Mouse (Mus musculus): ENCODE results near the gene Wscd2. TPM values are rescaled to one million over a fixed set of nuclear protein-coding genes. Genes with fewer than 3 reads are reported as not detected.

Gene Wscd2
- polyA plus RNA-seq, 1 experiment from 2014 or later = 7.0 TPM

GRCm38 (mm10) chr5:113542885-113543476 lies 52.8 kb downstream of the Wscd2 start:
- no peak overlapping the region for H3K4me3 ChIP-seq (replicated peaks)
- no peaks in the 10 kb centered on the region for H3K36me3 ChIP-seq
- no peak for ATAC-seq
- no peak overlapping the region for H3K27ac ChIP-seq
- no peak overlapping the region for H3K4me2 ChIP-seq (replicated peaks)
- H3K9me3 ChIP-seq = no peaks in the 10 kb centered on the region
- 29% methylated on average over 10 of the region's 10 CpGs for WGBS
- no peak overlapping the region for H3K9ac ChIP-seq
- H3K4me1 ChIP-seq (replicated peaks) = no peaks in the 10 kb centered on the region
- no peaks in the 10 kb centered on the region for H3K27me3 ChIP-seq (replicated peaks)

GRCm38 (mm10) chr5:113547949-113548700 lies 58.0 kb downstream of the Wscd2 start:
- ATAC-seq = no peak
- no peak overlapping the region for H3K9ac ChIP-seq
- no peak overlapping the region for H3K4me2 ChIP-seq (replicated peaks)
- H3K4me3 ChIP-seq (replicated peaks) = no peak overlapping the region
- no peak overlapping the region for H3K27ac ChIP-seq
- no peaks in the 10 kb centered on the region for H3K36me3 ChIP-seq
- H3K4me1 ChIP-seq (replicated peaks) = no peaks in the 10 kb centered on the region
- H3K9me3 ChIP-seq = no peaks in the 10 kb centered on the region
- H3K27me3 ChIP-seq (replicated peaks) = peaks cover 12% of the 10 kb centered on the region; the same call in 1 of the 2 replicates
- 53% methylated on average over 14 of the region's 14 CpGs for WGBS

- ATAC-seq = no peak
- no peaks in the 10 kb centered on the region for H3K9me3 ChIP-seq
- no peak overlapping the region for H3K4me2 ChIP-seq (replicated peaks)
- peaks cover 12% of the 10 kb centered on the region; the same call in 1 of the 2 replicates for H3K27me3 ChIP-seq (replicated peaks)
- H3K4me1 ChIP-seq (replicated peaks) = no peaks in the 10 kb centered on the region
- WGBS = 57% methylated on average over 8 of the region's 8 CpGs
- no peaks in the 10 kb centered on the region for H3K36me3 ChIP-seq
- no peak overlapping the region for H3K4me3 ChIP-seq (replicated peaks)
- H3K27ac ChIP-seq = no peak overlapping the region
- no peak overlapping the region for H3K9ac ChIP-seq
Observed at GRCm38 (mm10) chr5:113550249-113550648, 60.1 kb downstream of the Wscd2 start.

- Histone ChIP-seq H3K4me2 (replicated peaks) (no peak overlapping the region), H3K27ac (no peak overlapping the region), H3K4me3 (replicated peaks) (no peak overlapping the region), H3K4me1 (replicated peaks) (no peaks in the 10 kb centered on the region), H3K9ac (no peak overlapping the region), H3K9me3 (no peaks in the 10 kb centered on the region), H3K27me3 (replicated peaks) (peaks cover 12% of the 10 kb centered on the region; the same call in 1 of the 2 replicates), H3K36me3 (no peaks in the 10 kb centered on the region)
- no peak for ATAC-seq
- 26% methylated on average over 19 of the region's 19 CpGs for WGBS
Observed at GRCm38 (mm10) chr5:113550759-113551158, 60.6 kb downstream of the Wscd2 start.

GRCm38 (mm10) chr5:113553402-113553897 lies 63.3 kb downstream of the Wscd2 start:
- no peaks in the 10 kb centered on the region for H3K36me3 ChIP-seq
- no peaks in the 10 kb centered on the region for H3K9me3 ChIP-seq
- no peaks in the 10 kb centered on the region for H3K4me1 ChIP-seq (replicated peaks)
- H3K4me3 ChIP-seq (replicated peaks) = no peak overlapping the region
- H3K27ac ChIP-seq = no peak overlapping the region
- ATAC-seq = no peak
- H3K27me3 ChIP-seq (replicated peaks) = peaks cover 12% of the 10 kb centered on the region; the same call in 1 of the 2 replicates
- no peak overlapping the region for H3K9ac ChIP-seq
- WGBS = 8% methylated on average over 9 of the region's 9 CpGs
- no peak overlapping the region for H3K4me2 ChIP-seq (replicated peaks)

GRCm38 (mm10) chr5:113554095-113554494 lies 64.0 kb downstream of the Wscd2 start:
- Histone ChIP-seq H3K4me2 (replicated peaks) (no peak overlapping the region), H3K4me1 (replicated peaks) (no peaks in the 10 kb centered on the region), H3K4me3 (replicated peaks) (no peak overlapping the region), H3K36me3 (no peaks in the 10 kb centered on the region), H3K27ac (no peak overlapping the region), H3K27me3 (replicated peaks) (peaks cover 12% of the 10 kb centered on the region; the same call in 1 of the 2 replicates), H3K9ac (no peak overlapping the region), H3K9me3 (no peaks in the 10 kb centered on the region)
- 65% methylated on average over 15 of the region's 15 CpGs for WGBS
- ATAC-seq = no peak

- no peak overlapping the region for H3K4me3 ChIP-seq (replicated peaks)
- H3K27ac ChIP-seq = no peak overlapping the region
- H3K9me3 ChIP-seq = no peaks in the 10 kb centered on the region
- H3K27me3 ChIP-seq (replicated peaks) = peaks cover 12% of the 10 kb centered on the region; the same call in 1 of the 2 replicates
- H3K9ac ChIP-seq = no peak overlapping the region
- 92% methylated on average over 2 of the region's 2 CpGs for WGBS
- H3K4me1 ChIP-seq (replicated peaks) = no peaks in the 10 kb centered on the region
- no peak overlapping the region for H3K4me2 ChIP-seq (replicated peaks)
- H3K36me3 ChIP-seq = no peaks in the 10 kb centered on the region
- no peak for ATAC-seq
Observed at GRCm38 (mm10) chr5:113554571-113554970, 64.4 kb downstream of the Wscd2 start.

- Histone ChIP-seq H3K27ac (no peak overlapping the region), H3K36me3 (no peaks in the 10 kb centered on the region), H3K4me2 (replicated peaks) (no peak overlapping the region), H3K27me3 (replicated peaks) (peaks cover 9% of the 10 kb centered on the region; the same call in 1 of the 2 replicates), H3K4me3 (replicated peaks) (no peak overlapping the region), H3K9ac (no peak overlapping the region), H3K9me3 (no peaks in the 10 kb centered on the region), H3K4me1 (replicated peaks) (no peaks in the 10 kb centered on the region)
- WGBS = 56% methylated on average over 2 of the region's 2 CpGs
- ATAC-seq = no peak
Observed at GRCm38 (mm10) chr5:113555684-113556083, 65.6 kb downstream of the Wscd2 start.

GRCm38 (mm10) chr5:113558065-113558464 lies 67.9 kb downstream of the Wscd2 start:
- no peak overlapping the region for H3K9ac ChIP-seq
- no peak overlapping the region for H3K4me3 ChIP-seq (replicated peaks)
- H3K27ac ChIP-seq = no peak overlapping the region
- no peak overlapping the region for H3K4me2 ChIP-seq (replicated peaks)
- no peak for ATAC-seq
- no peaks in the 10 kb centered on the region for H3K9me3 ChIP-seq
- no peaks in the 10 kb centered on the region; the same call in 1 of the 2 replicates for H3K27me3 ChIP-seq (replicated peaks)
- H3K4me1 ChIP-seq (replicated peaks) = no peaks in the 10 kb centered on the region
- WGBS = 88% methylated on average over 8 of the region's 8 CpGs
- H3K36me3 ChIP-seq = no peaks in the 10 kb centered on the region

- H3K36me3 ChIP-seq = no peaks in the 10 kb centered on the region
- ATAC-seq = peak; percentile 56
- 43% methylated on average over 5 of the region's 5 CpGs for WGBS
- H3K27ac ChIP-seq = peak overlapping the region; percentile 44; the same call in 1 of the 2 replicates
- H3K9ac ChIP-seq = no peak overlapping the region
- H3K9me3 ChIP-seq = no peaks in the 10 kb centered on the region
- no peaks in the 10 kb centered on the region for H3K4me1 ChIP-seq (replicated peaks)
- no peak overlapping the region for H3K4me2 ChIP-seq (replicated peaks)
- no peak overlapping the region for H3K4me3 ChIP-seq (replicated peaks)
- no peaks in the 10 kb centered on the region; the same call in 1 of the 2 replicates for H3K27me3 ChIP-seq (replicated peaks)
Observed at GRCm38 (mm10) chr5:113559627-113560026, 69.5 kb downstream of the Wscd2 start.

- no peak overlapping the region for H3K4me3 ChIP-seq (replicated peaks)
- 0 out of 2 replicates have a peak, but pooled peaks cover 3% of the 10 kb centered on the region for H3K27me3 ChIP-seq (replicated peaks)
- no peaks in the 10 kb centered on the region for H3K4me1 ChIP-seq (replicated peaks)
- H3K27ac ChIP-seq = no peak overlapping the region
- H3K9me3 ChIP-seq = no peaks in the 10 kb centered on the region
- ATAC-seq = no peak
- no peak overlapping the region for H3K4me2 ChIP-seq (replicated peaks)
- 16% methylated on average over 4 of the region's 4 CpGs for WGBS
- H3K9ac ChIP-seq = no peak overlapping the region
- H3K36me3 ChIP-seq = no peaks in the 10 kb centered on the region
Observed at GRCm38 (mm10) chr5:113564463-113564862, 74.3 kb downstream of the Wscd2 start.

- H3K27me3 ChIP-seq (replicated peaks) = 0 out of 2 replicates have a peak, but pooled peaks cover 3% of the 10 kb centered on the region
- H3K4me3 ChIP-seq (replicated peaks) = no peak overlapping the region
- H3K27ac ChIP-seq = no peak overlapping the region
- H3K9me3 ChIP-seq = no peaks in the 10 kb centered on the region
- no peak for ATAC-seq
- H3K9ac ChIP-seq = no peak overlapping the region
- H3K36me3 ChIP-seq = no peaks in the 10 kb centered on the region
- WGBS = 73% methylated on average over 10 of the region's 10 CpGs
- no peaks in the 10 kb centered on the region for H3K4me1 ChIP-seq (replicated peaks)
- H3K4me2 ChIP-seq (replicated peaks) = no peak overlapping the region
Observed at GRCm38 (mm10) chr5:113565101-113565854, 75.1 kb downstream of the Wscd2 start.

Measured in intestine, embryonic 15.5 days (tissue).